ENCODE assay signal across 16 mouse cellular contexts in genomic region chr12:112196562-112196961, GRCm38 (mm10). TPM values are rescaled to one million over a fixed set of nuclear protein-coding genes. Genes with fewer than 3 reads are reported as not detected.
"Had no signal": no experiment of that assay in that cellular context is flagged by ENCODE, and none has a peak within 500 bp of the region (broad histone marks: within the 10 kb centered on the region; RNA-seq: fewer than 3 reads in every experiment).

No protein-coding gene starts in this region.

- H3K9ac ChIP-seq: limb, embryonic 15.5 days; liver, embryonic 12.5 days; lung, embryonic 15.5 days had no signal

- H3K27me3 ChIP-seq: lung, embryonic 15.5 days had no signal

- H3K4me2 ChIP-seq: limb, embryonic 15.5 days; liver, embryonic 12.5 days; lung, embryonic 15.5 days had no signal

- ATAC-seq: inflammation-experienced regulatory T-cells, adult 6 months; liver, embryonic 12.5 days; midbrain, embryonic 16.5 days had no signal

- H3K36me3 ChIP-seq: limb, embryonic 15.5 days; liver, embryonic 12.5 days; lung, embryonic 15.5 days had no signal

- H3K27ac ChIP-seq: limb, embryonic 15.5 days; liver, embryonic 12.5 days; lung, embryonic 15.5 days; macrophage had no signal

- H3K4me3 ChIP-seq: limb, embryonic 15.5 days; liver, embryonic 12.5 days; lung, embryonic 15.5 days; megakaryocyte, embryonic 14.5 days had no signal

- H3K4me1 ChIP-seq: liver, embryonic 12.5 days; megakaryocyte, embryonic 14.5 days had no signal

- DNase-seq: kidney, adult 18-20 months; kidney, postnatal 36 days; layer of hippocampus, adult 9-11 months; layer of hippocampus, postnatal 36 days; lung, postnatal 14 days; right cerebral cortex, adult 18-20 months; right cerebral cortex, postnatal 25 days; thymus, adult 2 months; thymus, postnatal 25 days had no signal

- H3K9me3 ChIP-seq: limb, embryonic 15.5 days; liver, embryonic 12.5 days; lung, embryonic 15.5 days; megakaryocyte, embryonic 14.5 days had no signal

RNA-seq across cellular contexts. Expression of gene Kif26a, which starts 50.6 kb away (rescaled TPM):
- polyA plus RNA-seq: inflammation-experienced regulatory T-cells, adult 6 months; macrophage had no signal
